Mouse (Mus musculus): Measurements from ENCODE around the gene Mcm10. TPM values are rescaled to one million over a fixed set of nuclear protein-coding genes. Genes with fewer than 3 reads are reported as not detected.
A peak's percentile ranks its signal among the peaks of the same experiment; 100 is the strongest.

The Mcm10 gene
- total RNA-seq (2014; fragmentation: Nextera tagmentation) (71.2 and 82.0 TPM in 2 replicates), total RNA-seq (2017) (74.6 and 98.7 TPM in 2 replicates)

GRCm38 (mm10) chr2:5012491-5013324 lies at the start of gene Mcm10:
Mcm10 (minus strand) TSS chr2:5012791.
- ATAC-seq (replicated peaks; ENCODE audit: poor library complexity, severe bottlenecking), result peak; percentile 98

- no peak for ATAC-seq (replicated peaks; ENCODE audit: poor library complexity, severe bottlenecking)
These were observed 48.6 kb upstream of the Mcm10 start for GRCm38 (mm10) chr2:5061133-5061708.

GRCm38 (mm10) chr2:5059997-5060396 lies 47.4 kb upstream of the Mcm10 start:
- ATAC-seq (replicated peaks; ENCODE audit: poor library complexity, severe bottlenecking), result no peak

GRCm38 (mm10) chr2:5058436-5058835 lies 45.8 kb upstream of the Mcm10 start:
- ATAC-seq (replicated peaks; ENCODE audit: poor library complexity, severe bottlenecking), result no peak

GRCm38 (mm10) chr2:5050562-5050961 lies 38.0 kb upstream of the Mcm10 start:
- no peak for ATAC-seq (replicated peaks; ENCODE audit: poor library complexity, severe bottlenecking)

- no peak for ATAC-seq (replicated peaks; ENCODE audit: poor library complexity, severe bottlenecking)
These were observed 34.4 kb upstream of the Mcm10 start for GRCm38 (mm10) chr2:5047016-5047415.

GRCm38 (mm10) chr2:5045269-5045965 lies 32.8 kb upstream of the Mcm10 start:
- no peak for ATAC-seq (replicated peaks; ENCODE audit: poor library complexity, severe bottlenecking)

- no peak for ATAC-seq (replicated peaks; ENCODE audit: poor library complexity, severe bottlenecking)
These were observed 31.7 kb upstream of the Mcm10 start for GRCm38 (mm10) chr2:5044321-5044720.

- ATAC-seq (replicated peaks; ENCODE audit: poor library complexity, severe bottlenecking), result no peak
These were observed 30.8 kb upstream of the Mcm10 start for GRCm38 (mm10) chr2:5043476-5043761.

- ATAC-seq (replicated peaks; ENCODE audit: poor library complexity, severe bottlenecking), result no peak
These were observed 30.3 kb upstream of the Mcm10 start for GRCm38 (mm10) chr2:5042616-5043475.

GRCm38 (mm10) chr2:5041854-5042253 lies 29.3 kb upstream of the Mcm10 start:
- no peak for ATAC-seq (replicated peaks; ENCODE audit: poor library complexity, severe bottlenecking)

- peak; percentile 86 for ATAC-seq (replicated peaks; ENCODE audit: poor library complexity, severe bottlenecking)
These were observed 27.9 kb upstream of the Mcm10 start for GRCm38 (mm10) chr2:5040281-5041161.

GRCm38 (mm10) chr2:5039350-5040170 lies 27.0 kb upstream of the Mcm10 start:
- ATAC-seq (replicated peaks; ENCODE audit: poor library complexity, severe bottlenecking), result no peak

- no peak for ATAC-seq (replicated peaks; ENCODE audit: poor library complexity, severe bottlenecking)
These were observed 25.7 kb upstream of the Mcm10 start for GRCm38 (mm10) chr2:5038320-5038719.

- no peak for ATAC-seq (replicated peaks; ENCODE audit: poor library complexity, severe bottlenecking)
These were observed 24.8 kb upstream of the Mcm10 start for GRCm38 (mm10) chr2:5037390-5037789.

- no peak for ATAC-seq (replicated peaks; ENCODE audit: poor library complexity, severe bottlenecking)
These were observed 24.0 kb upstream of the Mcm10 start for GRCm38 (mm10) chr2:5036411-5037076.

GRCm38 (mm10) chr2:5035241-5035640 lies 22.6 kb upstream of the Mcm10 start:
- no peak for ATAC-seq (replicated peaks; ENCODE audit: poor library complexity, severe bottlenecking)

GRCm38 (mm10) chr2:5034801-5035200 lies 22.2 kb upstream of the Mcm10 start:
- no peak for ATAC-seq (replicated peaks; ENCODE audit: poor library complexity, severe bottlenecking)

Data from granulocyte monocyte progenitor cell, adult 5-6 weeks (primary cell).